Mouse (Mus musculus) heart, embryonic 14.5 days (tissue): ENCODE measurements around the gene Ager. TPM values are rescaled to one million over a fixed set of nuclear protein-coding genes. Genes with fewer than 3 reads are reported as not detected.

Experiments used
- ATAC-seq: fragments of 200-750 bp; cut with Nextera tagmentation; 2 replicates; pipeline ENCODE4 v1.8.0; 2017; ENCODE audit warnings: low read depth, moderate TSS enrichment; ENCODE audit not compliant: insufficient number of reproducible peaks, insufficient read depth, low FRiP score
- H3K27ac ChIP-seq, 2 experiments: fragments of 200-500 bp in 1 of 2; fragments of 300-500 bp in 1 of 2; sonication (generic) in 1 of 2; replicated peaks in 1 of 2; 2 replicates each; pipeline ENCODE4 v1.5.1; 2012 to 2014; ENCODE audit warnings: low read depth in 2 of 2, low read length in 2 of 2, control low read depth in 1 of 2, mild to moderate bottlenecking in 1 of 2, mixed read lengths in 1 of 2; ENCODE audit not compliant: control insufficient read depth in 1 of 2, insufficient read depth in 1 of 2
- H3K27me3 ChIP-seq: fragments of 300-500 bp; sonication (generic); 2 replicates; pipeline ENCODE4 v1.6.1; 2014; ENCODE audit warnings: mild to moderate bottlenecking, low read length, control low read depth; ENCODE audit not compliant: control insufficient read depth, insufficient read depth
- H3K36me3 ChIP-seq: fragments of 300-500 bp; sonication (generic); 2 replicates; pipeline ENCODE4 v1.6.1; 2014; ENCODE audit warnings: mild to moderate bottlenecking, control low read depth, low read length, mixed read lengths; ENCODE audit not compliant: control insufficient read depth, insufficient read depth
- H3K4me1 ChIP-seq, 2 experiments: fragments of 200-500 bp in 1 of 2; fragments of 300-500 bp in 1 of 2; sonication (generic) in 1 of 2; 2 replicates each; pipeline ENCODE4 v1.6.1; 2012 to 2014; ENCODE audit warnings: low read length in 2 of 2, control low read depth in 1 of 2, mixed read lengths in 1 of 2; ENCODE audit not compliant: control insufficient read depth in 2 of 2, insufficient read depth in 2 of 2
- H3K4me2 ChIP-seq: fragments of 300-500 bp; sonication (generic); 2 replicates; pipeline ENCODE4 v1.6.1; 2014; ENCODE audit warnings: mild to moderate bottlenecking, low read length
- H3K4me3 ChIP-seq, 2 experiments: fragments of 200-500 bp in 1 of 2; fragments of 300-500 bp in 1 of 2; sonication (generic) in 1 of 2; 2 replicates each; pipeline ENCODE4 v1.5.1; 2012 to 2014; ENCODE audit warnings: low read length in 2 of 2, mild to moderate bottlenecking in 2 of 2, control low read depth in 1 of 2, low read depth in 1 of 2, moderate library complexity in 1 of 2; ENCODE audit not compliant: control insufficient read depth in 1 of 2, insufficient read depth in 1 of 2
- H3K9ac ChIP-seq: fragments of 300-500 bp; sonication (generic); 2 replicates; pipeline ENCODE4 v1.6.1; 2014; ENCODE audit warnings: mild to moderate bottlenecking, low read length
- H3K9me3 ChIP-seq: fragments of 300-500 bp; sonication (generic); 2 replicates; pipeline ENCODE4 v1.6.1; 2016; ENCODE audit warnings: low read length, control low read depth; ENCODE audit not compliant: control insufficient read depth
- whole genome bisulfite sequencing: fragments of 180-500 bp; shearing (Covaris S2); extraction: QIAGEN DNeasy Blood & Tissue Kit; methylation state at CpG from one replicate; pipeline ENCODE4 v1.1.7; 2014; 5-methylcytosine and 5-hydroxymethylcytosine counted together
- polyA plus RNA-seq: library from polyadenylated mRNA; unstranded; fragments of >200 nt; fragmentation: Nextera tagmentation; extraction: Ambion mirVana; gene quantifications from 2 replicates; pipeline ENCODE4 v1.2.1, GENCODE M21; 2014

Gene Ager
- polyA plus RNA-seq, 1 experiment from 2014 or later, result 1.2 TPM

- 44% methylated on average over 7 of the region's 7 CpGs for WGBS
- Histone ChIP-seq H3K9me3 (no peaks in the 10 kb centered on the region), H3K36me3 (peaks cover 4% of the 10 kb centered on the region), H3K4me3 (no peak overlapping the region), H3K4me2 (peak overlapping the region; percentile 92), H3K4me1 (peaks cover 27 to 56% of the 10 kb centered on the region in 2 experiments), H3K27me3 (no peaks in the 10 kb centered on the region), H3K27ac (peak overlapping the region; percentile 33 to 44; a peak in 2 of 4 replicates), H3K9ac (no peak overlapping the region; the same call in 1 of the 2 replicates)
- no peak for ATAC-seq
Measured at GRCm38 (mm10) chr17:34589206-34589605, 8.5 kb upstream of the Ager start.

- WGBS, result 30% methylated on average over 7 of the region's 7 CpGs
- Histone ChIP-seq H3K27ac (peak within 1 kb of the TSS; percentile 33 to 94; a peak in 3 of 4 replicates), H3K9me3 (no peaks in the 10 kb centered on the region), H3K4me1 (peaks cover 27 to 61% of the 10 kb centered on the region in 2 experiments), H3K4me2 (peak within 1 kb of the TSS; percentile 97), H3K36me3 (peaks cover 9% of the 10 kb centered on the region), H3K27me3 (no peaks in the 10 kb centered on the region), H3K4me3 (no peak within 1 kb of the TSS), H3K9ac (peak within 1 kb of the TSS; percentile 39; the same call in 1 of the 2 replicates)
- ATAC-seq, result no peak
Measured at GRCm38 (mm10) chr17:34589681-34590101, 8.0 kb upstream of the Ager start, which contains the start of gene Gpsm3. Gpsm3 (plus strand) TSS chr17:34589806.

GRCm38 (mm10) chr17:34590154-34590987, 7.3 kb upstream of the Ager start:
- no peak overlapping the region for H3K4me3 ChIP-seq
- H3K4me1 ChIP-seq, result peaks cover 27 to 63% of the 10 kb centered on the region in 2 experiments
- H3K9ac ChIP-seq, result peak overlapping the region; percentile 97; the same call in 1 of the 2 replicates
- H3K9me3 ChIP-seq, result no peaks in the 10 kb centered on the region
- ATAC-seq, result no peak
- H3K36me3 ChIP-seq, result peaks cover 16% of the 10 kb centered on the region
- peak overlapping the region; percentile 92 for H3K4me2 ChIP-seq
- H3K27me3 ChIP-seq, result no peaks in the 10 kb centered on the region
- H3K27ac ChIP-seq, result peak overlapping the region in 1 of 2 experiments; percentile 94; a peak in 2 of 4 replicates
- 70% methylated on average over 15 of the region's 15 CpGs for WGBS

GRCm38 (mm10) chr17:34591029-34591993, 6.4 kb upstream of the Ager start, which contains the start of gene Pbx2:
Pbx2 (plus strand) TSS chr17:34591266.
- Histone ChIP-seq H3K9ac (peak within 1 kb of the TSS; percentile 97), H3K4me1 (peaks cover 25 to 63% of the 10 kb centered on the region in 2 experiments), H3K27ac (peak within 1 kb of the TSS; percentile 85 to 94), H3K4me2 (peak within 1 kb of the TSS; percentile 92), H3K36me3 (peaks cover 25% of the 10 kb centered on the region), H3K4me3 (peak within 1 kb of the TSS; percentile 75 to 79), H3K9me3 (no peaks in the 10 kb centered on the region), H3K27me3 (no peaks in the 10 kb centered on the region)
- ATAC-seq, result no peak
- 12% methylated on average over 21 of the region's 21 CpGs for WGBS

- no peaks in the 10 kb centered on the region for H3K9me3 ChIP-seq
- peaks cover 22 to 61% of the 10 kb centered on the region in 2 experiments for H3K4me1 ChIP-seq
- ATAC-seq, result peak; percentile 41
Measured at GRCm38 (mm10) chr17:34591994-34592375, 5.7 kb upstream of the Ager start.

GRCm38 (mm10) chr17:34592581-34593549, 4.8 kb upstream of the Ager start:
- Histone ChIP-seq H3K4me1 (peaks cover 26 to 68% of the 10 kb centered on the region in 2 experiments), H3K4me3 (peak overlapping the region; percentile 75 to 79), H3K27ac (peak overlapping the region; percentile 71 to 94), H3K4me2 (peak overlapping the region; percentile 92), H3K9ac (peak overlapping the region; percentile 97), H3K9me3 (no peaks in the 10 kb centered on the region), H3K36me3 (peaks cover 29% of the 10 kb centered on the region), H3K27me3 (no peaks in the 10 kb centered on the region)
- WGBS, result 2% methylated on average over 22 of the region's 32 CpGs
- no peak for ATAC-seq

More at GRCm38 (mm10) chr17:34591994-34592375, 5.7 kb upstream of the Ager start:
- peaks cover 29% of the 10 kb centered on the region for H3K36me3 ChIP-seq
- H3K9ac ChIP-seq, result peak overlapping the region; percentile 97
- H3K27ac ChIP-seq, result peak overlapping the region; percentile 85 to 94
- H3K4me2 ChIP-seq, result peak overlapping the region; percentile 92
- no peaks in the 10 kb centered on the region for H3K27me3 ChIP-seq
- peak overlapping the region; percentile 75 to 79 for H3K4me3 ChIP-seq
- under 1% methylated on average over 15 of the region's 35 CpGs for WGBS
